Mouse (Mus musculus): ENCODE results near the gene Gm17482. TPM values are rescaled to one million over a fixed set of nuclear protein-coding genes. Genes with fewer than 3 reads are reported as not detected.
"Not testable (repeated sequence)": the region's sequence is repeated elsewhere in the genome, so short reads cannot be mapped to it uniquely, and the experiment has no call there.

Gene Gm17482
- polyA plus RNA-seq, 1 experiment from 2014 or later: not detected

GRCm38 (mm10) chr6:115221215-115221641 is 5.9 kb upstream of the Gm17482 start:
- in situ Hi-C loops (cut with MboI; ENCODE audit: low pct_unique_long_range_greater_than_20kb): loop anchor here (25.0 kb wide), 1 partner anchor 516 kb away; no protein-coding TSS in a partner anchor
- ATAC-seq: no peak
- no peak for TF ChIP-seq CTCF (IDR thresholded peaks at IDR 0.05)
- CTCF ChIA-PET: no interaction called here
- POLR2A ChIA-PET: no interaction called here
- peaks cover 53% of the 10 kb centered on the region for H3K27me3 ChIP-seq
- no peak for DNase-seq (ENCODE audit: low read depth, low spot score)

GRCm38 (mm10) chr6:115225519-115225918 is 1.6 kb upstream of the Gm17482 start:
- ChIA-PET CTCF (interaction anchor here (1.1 to 1.9 kb wide), 2 partner anchors 42 to 43 kb away, joined by 3 to 5 read pairs; no protein-coding TSS in a partner anchor), POLR2A (no interaction called here)
- in situ Hi-C loops (cut with MboI; ENCODE audit: low pct_unique_long_range_greater_than_20kb): loop anchor here (5.0 kb wide), 1 partner anchor 312 kb away; no protein-coding TSS in a partner anchor
- peaks cover 10% of the 10 kb centered on the region for H3K27me3 ChIP-seq
- no peak for ATAC-seq
- no peak for DNase-seq (ENCODE audit: low read depth, low spot score)
- no peak for TF ChIP-seq CTCF (IDR thresholded peaks at IDR 0.05)

GRCm38 (mm10) chr6:115227529-115227928 is 386 bp downstream of the Gm17482 start:
- peaks cover under 1% of the 10 kb centered on the region for H3K27me3 ChIP-seq
- DNase-seq (ENCODE audit: low read depth, low spot score): peak; percentile 24
- ATAC-seq: no peak
- CTCF ChIA-PET: interaction anchor here (0.6 to 3.1 kb wide), 13 partner anchors 8 to 319 kb away, joined by 3 to 24 read pairs (median 5); no protein-coding TSS in a partner anchor
- POLR2A ChIA-PET: interaction anchor here (0.7 to 1.2 kb wide), 3 partner anchors 41 to 304 kb away, joined by 3 to 5 read pairs (median 4); no protein-coding TSS in a partner anchor
- TF ChIP-seq CTCF (IDR thresholded peaks at IDR 0.05): peak; percentile 93
- in situ Hi-C loops (cut with MboI; ENCODE audit: low pct_unique_long_range_greater_than_20kb): loop anchor here (5.0 kb wide), 1 partner anchor 310 kb away; no protein-coding TSS in a partner anchor

GRCm38 (mm10) chr6:115230557-115230956 is 3.4 kb downstream of the Gm17482 start:
- ChIA-PET CTCF (interaction anchor here (1.5 to 3.0 kb wide), 3 partner anchors 14 to 308 kb away, joined by 4 to 11 read pairs (median 9); no protein-coding TSS in a partner anchor), POLR2A (interaction anchor here (1.7 kb wide), 1 partner anchor 38 kb away, joined by 4 read pairs; no protein-coding TSS in a partner anchor)
- TF ChIP-seq CTCF (IDR thresholded peaks at IDR 0.05): no peak
- H3K27me3 ChIP-seq: no peaks in the 10 kb centered on the region
- in situ Hi-C loops (cut with MboI; ENCODE audit: low pct_unique_long_range_greater_than_20kb): loop anchor here (5.0 kb wide), 1 partner anchor 37 kb away; no protein-coding TSS in a partner anchor
- DNase-seq (ENCODE audit: low read depth, low spot score) (no peak), ATAC-seq (no peak)

- ChIA-PET POLR2A (interaction anchor here (0.7 kb wide), 1 partner anchor 81 kb away, joined by 3 read pairs; no protein-coding TSS in a partner anchor), CTCF (interaction anchor here (0.9 to 3.0 kb wide), 4 partner anchors 36 to 313 kb away, joined by 3 to 11 read pairs (median 4); partner anchors contain the start of gene Tsen2)
- H3K27me3 ChIP-seq: no peaks in the 10 kb centered on the region
- DNase-seq (ENCODE audit: low read depth, low spot score): no peak
- in situ Hi-C loops (cut with MboI; ENCODE audit: low pct_unique_long_range_greater_than_20kb): loop anchor here (5.0 kb wide), 1 partner anchor 35 kb away; no protein-coding TSS in a partner anchor
- TF ChIP-seq CTCF (IDR thresholded peaks at IDR 0.05): no peak
- no peak for ATAC-seq
Measured at GRCm38 (mm10) chr6:115231836-115232235, 4.7 kb downstream of the Gm17482 start.

- no peaks in the 10 kb centered on the region for H3K27me3 ChIP-seq
- no peak for DNase-seq (ENCODE audit: low read depth, low spot score)
- ATAC-seq: no peak
- ChIA-PET CTCF (interaction anchor here (0.9 to 3.0 kb wide), 4 partner anchors 35 to 312 kb away, joined by 3 to 11 read pairs (median 4); partner anchors contain the start of gene Tsen2), POLR2A (no interaction called here)
- in situ Hi-C loops (cut with MboI; ENCODE audit: low pct_unique_long_range_greater_than_20kb): loop anchor here (5.0 kb wide), 1 partner anchor 35 kb away; no protein-coding TSS in a partner anchor
- no peak for TF ChIP-seq CTCF (IDR thresholded peaks at IDR 0.05)
Measured at GRCm38 (mm10) chr6:115232562-115232961, 5.4 kb downstream of the Gm17482 start.

- TF ChIP-seq CTCF (IDR thresholded peaks at IDR 0.05): no peak
- no peaks in the 10 kb centered on the region for H3K27me3 ChIP-seq
- ChIA-PET CTCF (interaction anchor here (1.5 to 2.4 kb wide), 2 partner anchors 11 to 301 kb away, joined by 4 to 10 read pairs; partner anchors contain the start of gene Gm17482), POLR2A (no interaction called here)
- DNase-seq (ENCODE audit: low read depth, low spot score): no peak
- ATAC-seq: no peak
- in situ Hi-C loops (cut with MboI; ENCODE audit: low pct_unique_long_range_greater_than_20kb): no loop called here
Measured at GRCm38 (mm10) chr6:115238031-115239027, 11.2 kb downstream of the Gm17482 start.

GRCm38 (mm10) chr6:115239335-115239734 is 12.2 kb downstream of the Gm17482 start:
- in situ Hi-C loops (cut with MboI; ENCODE audit: low pct_unique_long_range_greater_than_20kb): no loop called here
- DNase-seq (ENCODE audit: low read depth, low spot score): no peak
- no peak for TF ChIP-seq CTCF (IDR thresholded peaks at IDR 0.05)
- CTCF ChIA-PET: interaction anchor here (1.2 to 2.4 kb wide), 2 partner anchors 12 to 28 kb away, joined by 4 to 10 read pairs; partner anchors contain the start of gene Gm17482
- ATAC-seq: no peak
- POLR2A ChIA-PET: no interaction called here
- H3K27me3 ChIP-seq: no peaks in the 10 kb centered on the region

- CTCF ChIA-PET: interaction anchor here (1.2 to 2.4 kb wide), 2 partner anchors 13 to 27 kb away, joined by 4 to 10 read pairs; partner anchors contain the start of gene Gm17482
- DNase-seq (ENCODE audit: low read depth, low spot score); POLR2A ChIA-PET; ATAC-seq; H3K27me3 ChIP-seq; in situ Hi-C loops (cut with MboI; ENCODE audit: low pct_unique_long_range_greater_than_20kb): not testable (repeated sequence)
Measured at GRCm38 (mm10) chr6:115240431-115240830, 13.3 kb downstream of the Gm17482 start.

- TF ChIP-seq CTCF (IDR thresholded peaks at IDR 0.05): no peak
- in situ Hi-C loops (cut with MboI; ENCODE audit: low pct_unique_long_range_greater_than_20kb): no loop called here
- ATAC-seq (no peak), DNase-seq (ENCODE audit: low read depth, low spot score) (no peak)
- CTCF ChIA-PET: interaction anchor here (5.0 kb wide), 1 partner anchor 27 kb away, joined by 17 read pairs; no protein-coding TSS in a partner anchor
- POLR2A ChIA-PET: interaction anchor here (0.7 kb wide), 1 partner anchor 63 kb away, joined by 3 read pairs; no protein-coding TSS in a partner anchor
- H3K27me3 ChIP-seq: no peaks in the 10 kb centered on the region
Measured at GRCm38 (mm10) chr6:115241131-115241699, 14.1 kb downstream of the Gm17482 start.
